Mouse (Mus musculus): ENCODE data around the gene Ampd2. TPM values are rescaled to one million over a fixed set of nuclear protein-coding genes. Genes with fewer than 3 reads are reported as not detected.

The Ampd2 gene
- polyA plus RNA-seq (2012; rRNA removed): 41.3 and 56.1 TPM in 2 replicates

GRCm38 (mm10) chr3:108086470-108086979 lies at the start of gene Ampd2:
Gene Ampd2 (minus strand): TSS chr3:108086651.

DNA sequence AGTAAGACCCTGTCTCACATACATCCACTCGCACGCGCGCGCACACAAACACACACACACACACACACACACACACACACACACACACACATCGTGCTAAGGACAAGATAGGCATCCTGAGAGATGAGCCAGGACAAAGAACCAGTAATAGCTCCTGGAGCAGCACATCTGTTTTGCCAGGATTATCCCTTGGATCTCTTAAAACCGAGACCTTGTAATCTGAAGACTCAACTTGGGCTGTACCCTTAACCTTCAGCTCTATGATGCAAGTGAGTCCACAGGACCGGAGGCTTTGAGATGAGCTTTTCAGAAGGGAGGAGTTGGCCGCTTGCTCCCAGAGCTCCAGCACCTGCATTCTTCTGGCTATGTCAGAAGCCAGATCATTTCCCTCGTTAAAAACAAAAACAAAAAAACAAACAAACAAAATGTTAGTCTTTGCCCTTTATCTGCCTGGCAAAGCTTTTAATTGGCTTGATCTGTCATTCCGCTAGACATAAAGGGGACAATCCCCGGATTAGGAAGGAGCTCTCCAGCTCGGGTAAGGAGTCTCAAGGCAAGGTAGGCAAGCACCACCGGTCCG lies 6.2 kb upstream of the Ampd2 start, which contains the start of gene Gnat2:
TSS of gene Gnat2 (plus strand) at position 254 of the 580 bp plus-strand sequence.

GRCm38 (mm10) chr3:108044394-108045140 lies 41.9 kb downstream of the Ampd2 start, which contains the start of gene Gstm4:
Gene Gstm4 (minus strand): TSS chr3:108044894.

Other genes starting within 250 kb of the Ampd2 start
- 0.01 and 0.25 TPM in 2 replicates for gene Eps8l3, start 209.4 kb downstream of the Ampd2 start, polyA plus RNA-seq (2012; rRNA removed)
- gene Gstm5, start 190.8 kb downstream of the Ampd2 start, polyA plus RNA-seq (2012; rRNA removed): 90.3 and 108 TPM in 2 replicates
- gene Gstm7, start 154.8 kb downstream of the Ampd2 start, polyA plus RNA-seq (2012; rRNA removed): 77.7 and 99.4 TPM in 2 replicates
- 12.9 and 18.0 TPM in 2 replicates for gene Gstm6, start 142.9 kb downstream of the Ampd2 start, polyA plus RNA-seq (2012; rRNA removed)
- 1.7 and 3.1 TPM in 2 replicates for gene Gstm3, start 117.4 kb downstream of the Ampd2 start, polyA plus RNA-seq (2012; rRNA removed)
- gene Gstm2, start 100.2 kb downstream of the Ampd2 start, polyA plus RNA-seq (2012; rRNA removed): 13.2 and 19.6 TPM in 2 replicates
- 165 and 175 TPM in 2 replicates for gene Gstm1, start 68.7 kb downstream of the Ampd2 start, polyA plus RNA-seq (2012; rRNA removed)
- gene Gstm4, start 41.8 kb downstream of the Ampd2 start, polyA plus RNA-seq (2012; rRNA removed): 11.0 and 14.0 TPM in 2 replicates
- gene Gnat2, start 6.1 kb upstream of the Ampd2 start, polyA plus RNA-seq (2012; rRNA removed): 1.5 and 1.9 TPM in 2 replicates
- gene Gnai3, start 59.5 kb upstream of the Ampd2 start, polyA plus RNA-seq (2012; rRNA removed): 36.8 and 37.1 TPM in 2 replicates
- 0.01 TPM in 1 of 2 replicates, not detected in the other for gene Gpr61, start 68.2 kb upstream of the Ampd2 start, polyA plus RNA-seq (2012; rRNA removed)
- 1.9 and 2.2 TPM in 2 replicates for gene Amigo1, start 99.7 kb upstream of the Ampd2 start, polyA plus RNA-seq (2012; rRNA removed)
- 1.8 and 1.9 TPM in 2 replicates for gene Cyb561d1, start 114.6 kb upstream of the Ampd2 start, polyA plus RNA-seq (2012; rRNA removed)
- 1.6 and 1.9 TPM in 2 replicates for gene Atxn7l2, start 124.3 kb upstream of the Ampd2 start, polyA plus RNA-seq (2012; rRNA removed)
- 0.03 and 0.06 TPM in 2 replicates for gene Sypl2, start 140.0 kb upstream of the Ampd2 start, polyA plus RNA-seq (2012; rRNA removed)
- gene Psma5, start 170.3 kb upstream of the Ampd2 start, polyA plus RNA-seq (2012; rRNA removed): 69.8 and 80.8 TPM in 2 replicates
- gene Sort1, start 197.4 kb upstream of the Ampd2 start, polyA plus RNA-seq (2012; rRNA removed): 10.5 and 12.8 TPM in 2 replicates

Measured in liver, embryonic 18 days (tissue).